Mouse (Mus musculus) stomach, postnatal 0 days (tissue): Measurements from ENCODE around the gene Treml4.

ENCODE experiments used
- CTCF ChIP-seq: IDR thresholded peaks from 2 replicates; pipeline ENCODE4 v1.5.1; 2016; ENCODE audit warnings: antibody characterized with exemption, low read depth, mild to moderate bottlenecking, moderate library complexity
- EP300 ChIP-seq: optimal IDR thresholded peaks from 2 replicates; pipeline ENCODE3; 2016; ENCODE audit warnings: antibody characterized with exemption

GRCm38 (mm10) chr17:48215429-48215828, 48.7 kb upstream of the Treml4 start:
- no peak for TF ChIP-seq EP300
- TF ChIP-seq CTCF, result no peak
